Mouse (Mus musculus) liver, embryonic 14.5 days (tissue): ENCODE data around the gene BC030867.

Experiments used
- CTCF ChIP-seq: IDR thresholded peaks from 2 replicates; pipeline ENCODE4 v1.5.1; 2016; ENCODE audit warnings: antibody characterized with exemption, low read depth, control low read depth
- EP300 ChIP-seq: IDR thresholded peaks from 2 replicates; pipeline ENCODE4 v1.6.1; 2016; ENCODE audit warnings: antibody characterized with exemption, low read depth

DNA sequence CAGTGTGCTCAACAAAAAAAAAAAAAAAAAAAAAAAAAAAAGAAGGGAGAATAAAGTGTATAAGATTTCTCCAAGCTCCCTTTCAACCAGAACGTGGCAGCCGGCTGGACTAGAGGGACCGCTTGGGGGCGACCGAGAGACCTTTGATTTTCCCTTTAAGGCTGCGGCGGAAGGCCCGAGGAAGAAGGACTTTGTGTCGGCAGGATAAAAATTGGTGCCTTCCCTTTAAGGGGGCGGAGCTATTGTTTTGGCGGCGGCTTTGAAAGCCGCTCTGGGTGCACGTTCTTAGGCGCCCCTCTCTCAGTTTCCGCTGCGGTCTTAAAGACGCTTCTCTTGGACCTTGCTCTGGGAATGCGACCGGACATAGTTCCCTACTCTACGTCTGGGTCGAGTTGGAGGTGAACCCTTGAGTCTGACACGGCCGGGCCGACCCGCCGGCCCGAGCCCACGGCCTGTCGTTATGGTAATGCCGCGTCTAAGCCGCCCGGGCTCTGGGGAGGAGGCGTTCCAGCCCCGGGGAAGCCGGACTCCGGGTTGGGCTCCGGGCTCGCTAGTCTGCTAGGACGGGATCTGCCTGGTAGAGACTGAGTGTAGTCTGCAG lies at the start of gene BC030867:
- peak; percentile 90 for TF ChIP-seq CTCF
- 0 out of 2 replicates have a peak, but pooled peaks have one; percentile 47 for TF ChIP-seq EP300
